Mouse (Mus musculus) testis, adult 2 months (tissue): ENCODE results near the gene Wnt5b.

Source experiments
- CTCF ChIP-seq: fragments of 200-500 bp; IDR thresholded peaks from 2 replicates; pipeline ENCODE4 v1.5.1; 2012; ENCODE audit warnings: low read depth, mild to moderate bottlenecking, inconsistent platforms, low read length, moderate library complexity; ENCODE audit not compliant: control insufficient read depth, insufficient read depth, insufficient replicate concordance
- POLR2A ChIP-seq: fragments of 200-500 bp; IDR thresholded peaks from 2 replicates; pipeline ENCODE4 v1.6.1; 2012; ENCODE audit warnings: low read depth, mild to moderate bottlenecking, inconsistent platforms, low read length, moderate library complexity; ENCODE audit not compliant: control insufficient read depth

- TF ChIP-seq CTCF (no peak), POLR2A (no peak)
These were observed 76.4 kb downstream of the Wnt5b start for GRCm38 (mm10) chr6:119467785-119468059.
